Mouse (Mus musculus): ENCODE results near the gene Me3. TPM values are rescaled to one million over a fixed set of nuclear protein-coding genes. Genes with fewer than 3 reads are reported as not detected.

Me3 gene
- 0.32 and 0.64 TPM in 2 replicates for polyA plus RNA-seq (2016; fragmentation: Nextera tagmentation; extraction: Ambion mirVana)

DNA sequence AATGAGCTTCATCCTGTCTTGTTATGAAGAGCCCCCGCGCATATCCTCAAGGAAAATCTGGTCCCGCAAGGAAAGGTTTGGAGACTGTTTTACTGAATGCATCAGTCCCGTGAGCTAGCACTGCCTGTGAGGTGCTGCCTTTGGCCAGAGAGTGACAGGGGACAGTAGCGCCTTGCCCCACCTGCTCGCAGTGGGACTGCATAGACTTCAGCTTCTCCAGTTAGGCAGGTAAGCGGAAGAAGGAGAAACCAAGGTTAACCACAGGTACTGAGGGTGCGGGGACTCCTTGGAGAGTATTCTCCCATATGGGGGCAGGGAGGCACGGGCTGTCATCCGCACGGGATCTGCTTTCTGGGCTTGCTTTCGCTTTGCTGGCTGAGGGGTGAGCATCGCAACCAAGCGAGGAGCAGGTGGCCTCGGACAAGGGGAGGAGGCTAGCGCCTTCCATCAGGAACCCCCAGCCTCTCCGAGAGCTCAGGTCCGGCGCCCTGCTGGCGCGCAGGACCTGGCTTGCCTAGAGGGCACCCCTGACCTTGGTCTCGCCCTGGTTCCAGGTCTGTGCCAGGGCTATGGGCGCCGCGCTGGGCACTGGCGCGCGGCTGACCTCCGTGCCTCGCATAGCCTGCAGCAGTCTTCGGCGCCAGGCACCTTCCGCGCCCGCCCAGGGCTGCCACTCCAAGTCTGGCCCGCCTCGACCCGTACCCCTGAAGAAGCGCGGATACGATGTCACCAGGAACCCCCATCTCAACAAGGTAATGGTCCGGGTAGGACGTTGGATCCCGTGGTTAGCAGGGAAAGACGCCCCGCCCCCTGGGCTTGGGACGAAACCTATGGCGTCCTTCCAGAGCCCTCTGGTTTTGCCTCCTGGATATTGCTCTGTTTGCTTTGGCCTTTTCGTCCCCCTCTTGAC is at the start of gene Me3:
Me3 (plus strand) TSS at position 51 of the 910 bp plus-strand sequence.
- H3K27me3 ChIP-seq, result peaks cover 23% of the 10 kb centered on the region
- peak; percentile 58; the same call in 1 of the 2 replicates for ATAC-seq (ENCODE audit: insufficient number of reproducible peaks, insufficient read depth, low FRiP score, low TSS enrichment, low read depth)
- H3K36me3 ChIP-seq, result no peaks in the 10 kb centered on the region
- WGBS, result 4% methylated on average over 49 of the region's 49 CpGs
- H3K4me3 ChIP-seq (replicated peaks), result peak within 1 kb of the TSS; percentile 67
- H3K9me3 ChIP-seq, result no peaks in the 10 kb centered on the region
- peaks cover 5% of the 10 kb centered on the region for H3K4me1 ChIP-seq (replicated peaks)
- no peak within 1 kb of the TSS for H3K27ac ChIP-seq
- peak within 1 kb of the TSS; percentile 100 for H3K4me2 ChIP-seq
- H3K9ac ChIP-seq (replicated peaks), result peak within 1 kb of the TSS; percentile 59

- Histone ChIP-seq H3K4me3 (replicated peaks) (no peak overlapping the region), H3K9ac (replicated peaks) (no peak overlapping the region), H3K36me3 (no peaks in the 10 kb centered on the region), H3K27ac (no peak overlapping the region), H3K4me1 (replicated peaks) (no peaks in the 10 kb centered on the region), H3K27me3 (no peaks in the 10 kb centered on the region), H3K4me2 (no peak overlapping the region), H3K9me3 (no peaks in the 10 kb centered on the region)
- no peak for ATAC-seq (ENCODE audit: insufficient number of reproducible peaks, insufficient read depth, low FRiP score, low TSS enrichment, low read depth)
- WGBS, result 83% methylated on average over 5 of the region's 5 CpGs
Observed at GRCm38 (mm10) chr7:89590039-89590438, 42.2 kb upstream of the Me3 start.

- no peak for ATAC-seq (ENCODE audit: insufficient number of reproducible peaks, insufficient read depth, low FRiP score, low TSS enrichment, low read depth)
Observed at GRCm38 (mm10) chr7:89590542-89591251, 41.5 kb upstream of the Me3 start.

DNA sequence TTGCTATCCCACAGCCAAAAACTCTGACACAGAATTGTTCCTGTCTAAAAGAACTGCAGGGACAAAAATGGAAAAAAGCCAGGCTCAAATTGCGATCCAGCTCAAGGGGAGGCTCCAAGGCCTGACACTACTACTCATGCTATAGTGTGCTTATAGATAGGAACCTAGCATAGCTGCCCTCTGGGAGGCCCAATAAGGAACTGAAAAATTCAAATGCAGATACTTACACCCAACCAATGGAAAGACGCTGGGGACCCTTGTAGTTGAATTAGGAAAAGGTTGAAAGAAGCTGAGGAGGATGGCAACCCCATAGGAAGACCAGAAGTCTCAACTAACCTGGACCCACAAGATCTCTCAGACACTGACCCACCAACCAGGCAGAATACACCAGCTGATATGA is 36.4 kb upstream of the Me3 start:
- Histone ChIP-seq H3K9me3 (no peaks in the 10 kb centered on the region), H3K36me3 (no peaks in the 10 kb centered on the region), H3K4me2 (no peak overlapping the region), H3K4me3 (replicated peaks) (no peak overlapping the region), H3K27me3 (no peaks in the 10 kb centered on the region), H3K4me1 (replicated peaks) (no peaks in the 10 kb centered on the region), H3K27ac (no peak overlapping the region), H3K9ac (replicated peaks) (no peak overlapping the region)
- WGBS, result 80% methylated on average over 2 of the region's 2 CpGs
- no peak for ATAC-seq (ENCODE audit: insufficient number of reproducible peaks, insufficient read depth, low FRiP score, low TSS enrichment, low read depth)

More at GRCm38 (mm10) chr7:89590542-89591251, 41.5 kb upstream of the Me3 start:
- Histone ChIP-seq H3K36me3 (no peaks in the 10 kb centered on the region), H3K4me3 (replicated peaks) (no peak overlapping the region), H3K27ac (no peak overlapping the region), H3K9me3 (no peaks in the 10 kb centered on the region), H3K4me2 (no peak overlapping the region), H3K4me1 (replicated peaks) (no peaks in the 10 kb centered on the region), H3K9ac (replicated peaks) (no peak overlapping the region), H3K27me3 (no peaks in the 10 kb centered on the region)
- 75% methylated on average over 3 of the region's 3 CpGs for WGBS

GRCm38 (mm10) chr7:89605589-89606536 is 26.3 kb upstream of the Me3 start:
- Histone ChIP-seq H3K4me3 (replicated peaks) (no peak overlapping the region), H3K4me1 (replicated peaks) (no peaks in the 10 kb centered on the region), H3K27ac (no peak overlapping the region), H3K27me3 (no peaks in the 10 kb centered on the region), H3K9ac (replicated peaks) (no peak overlapping the region), H3K9me3 (no peaks in the 10 kb centered on the region), H3K36me3 (no peaks in the 10 kb centered on the region), H3K4me2 (no peak overlapping the region)
- 79% methylated on average over 8 of the region's 8 CpGs for WGBS
- ATAC-seq (ENCODE audit: insufficient number of reproducible peaks, insufficient read depth, low FRiP score, low TSS enrichment, low read depth), result 0 out of 2 replicates have a peak, but pooled peaks have one; percentile 52

DNA sequence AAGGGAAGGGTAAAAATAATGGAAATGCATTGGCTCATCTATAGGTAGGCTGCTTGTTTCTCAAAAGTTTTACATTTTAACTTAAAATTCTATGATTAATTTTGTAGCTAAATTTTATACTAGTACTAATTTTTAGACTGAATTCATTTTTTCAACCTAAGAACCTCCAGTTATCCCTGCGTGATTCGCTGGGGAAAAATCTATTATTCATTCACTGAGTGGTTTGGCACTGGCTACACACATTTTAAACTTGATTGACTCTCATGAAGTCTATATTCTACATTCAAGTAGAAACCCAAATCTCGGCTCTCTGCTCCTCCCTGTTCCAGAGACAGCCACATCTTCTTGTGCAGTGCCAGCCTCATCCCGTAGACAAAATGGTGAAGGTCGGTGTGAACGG is 24.9 kb upstream of the Me3 start:
- 88% methylated on average over 6 of the region's 6 CpGs for WGBS
- no peak overlapping the region for H3K4me2 ChIP-seq
- no peak overlapping the region for H3K9ac ChIP-seq (replicated peaks)
- no peak overlapping the region for H3K4me3 ChIP-seq (replicated peaks)
- no peak for ATAC-seq (ENCODE audit: insufficient number of reproducible peaks, insufficient read depth, low FRiP score, low TSS enrichment, low read depth)
- no peak overlapping the region for H3K27ac ChIP-seq
- no peaks in the 10 kb centered on the region for H3K4me1 ChIP-seq (replicated peaks)
- H3K36me3 ChIP-seq, result no peaks in the 10 kb centered on the region
- no peaks in the 10 kb centered on the region for H3K27me3 ChIP-seq
- H3K9me3 ChIP-seq, result no peaks in the 10 kb centered on the region

- Histone ChIP-seq H3K4me3 (replicated peaks) (no peak overlapping the region), H3K36me3 (no peaks in the 10 kb centered on the region), H3K9me3 (no peaks in the 10 kb centered on the region), H3K27ac (no peak overlapping the region), H3K4me2 (no peak overlapping the region), H3K27me3 (no peaks in the 10 kb centered on the region), H3K4me1 (replicated peaks) (no peaks in the 10 kb centered on the region), H3K9ac (replicated peaks) (no peak overlapping the region)
- WGBS, result 93% methylated on average over 7 of the region's 7 CpGs
- no peak for ATAC-seq (ENCODE audit: insufficient number of reproducible peaks, insufficient read depth, low FRiP score, low TSS enrichment, low read depth)
Observed at GRCm38 (mm10) chr7:89611236-89611635, 21.0 kb upstream of the Me3 start.

DNA sequence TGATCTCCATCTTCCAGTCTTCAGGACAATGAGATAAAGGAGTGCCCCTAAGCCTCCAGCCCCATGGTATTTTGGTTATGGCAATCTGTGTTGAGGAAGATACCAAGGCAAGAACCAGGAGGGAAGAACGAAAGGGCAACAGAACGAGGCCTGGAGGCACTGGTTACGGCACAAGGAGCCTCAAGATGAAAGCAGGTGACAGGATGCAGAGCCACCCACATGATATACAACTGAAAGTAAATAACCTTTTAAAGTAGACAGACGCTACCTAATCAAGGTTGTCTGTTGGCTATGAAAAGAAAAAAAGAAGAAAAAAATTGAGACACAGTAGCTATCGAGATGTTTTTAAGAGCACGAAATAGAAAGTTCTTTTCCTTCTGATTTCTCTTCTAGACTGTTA is 16.0 kb upstream of the Me3 start:
- H3K4me3 ChIP-seq (replicated peaks), result no peak overlapping the region
- ATAC-seq (ENCODE audit: insufficient number of reproducible peaks, insufficient read depth, low FRiP score, low TSS enrichment, low read depth), result no peak
- WGBS, result 64% methylated on average over 6 of the region's 6 CpGs
- no peak overlapping the region for H3K9ac ChIP-seq (replicated peaks)
- no peaks in the 10 kb centered on the region for H3K9me3 ChIP-seq
- H3K27me3 ChIP-seq, result no peaks in the 10 kb centered on the region
- H3K36me3 ChIP-seq, result no peaks in the 10 kb centered on the region
- no peaks in the 10 kb centered on the region for H3K4me1 ChIP-seq (replicated peaks)
- no peak overlapping the region for H3K4me2 ChIP-seq
- H3K27ac ChIP-seq, result no peak overlapping the region

DNA sequence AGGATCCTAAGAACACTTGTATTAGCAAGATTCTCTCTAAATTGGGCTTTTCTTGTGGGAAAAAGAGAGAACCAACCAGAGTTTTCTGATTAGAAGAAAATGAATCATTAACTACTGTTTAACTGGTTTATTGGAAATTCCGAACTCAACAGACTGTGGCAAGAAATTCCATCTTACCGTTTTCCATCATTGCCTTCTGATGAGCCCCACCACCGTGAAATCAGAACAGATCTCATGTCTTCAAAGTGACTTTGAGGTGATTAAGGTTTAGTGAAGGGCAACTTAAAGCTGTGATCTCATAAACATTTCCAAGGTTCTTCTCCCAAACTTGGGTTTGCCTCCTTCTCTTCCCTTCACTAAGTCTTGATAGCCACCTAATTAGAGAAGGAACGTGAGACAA is 8.9 kb upstream of the Me3 start:
- WGBS, result 83% methylated on average over 4 of the region's 4 CpGs
- no peaks in the 10 kb centered on the region for H3K9me3 ChIP-seq
- no peak overlapping the region for H3K4me2 ChIP-seq
- no peaks in the 10 kb centered on the region for H3K36me3 ChIP-seq
- no peaks in the 10 kb centered on the region for H3K27me3 ChIP-seq
- H3K27ac ChIP-seq, result no peak overlapping the region
- H3K9ac ChIP-seq (replicated peaks), result no peak overlapping the region
- ATAC-seq (ENCODE audit: insufficient number of reproducible peaks, insufficient read depth, low FRiP score, low TSS enrichment, low read depth), result no peak
- no peaks in the 10 kb centered on the region for H3K4me1 ChIP-seq (replicated peaks)
- no peak overlapping the region for H3K4me3 ChIP-seq (replicated peaks)

GRCm38 (mm10) chr7:89627393-89627792 is 4.8 kb upstream of the Me3 start:
- Histone ChIP-seq H3K27ac (no peak overlapping the region), H3K36me3 (no peaks in the 10 kb centered on the region), H3K4me1 (replicated peaks) (peaks cover 4% of the 10 kb centered on the region), H3K4me2 (no peak overlapping the region), H3K4me3 (replicated peaks) (no peak overlapping the region), H3K9me3 (no peaks in the 10 kb centered on the region), H3K27me3 (peaks cover 9% of the 10 kb centered on the region), H3K9ac (replicated peaks) (no peak overlapping the region)
- ATAC-seq (ENCODE audit: insufficient number of reproducible peaks, insufficient read depth, low FRiP score, low TSS enrichment, low read depth), result no peak

DNA sequence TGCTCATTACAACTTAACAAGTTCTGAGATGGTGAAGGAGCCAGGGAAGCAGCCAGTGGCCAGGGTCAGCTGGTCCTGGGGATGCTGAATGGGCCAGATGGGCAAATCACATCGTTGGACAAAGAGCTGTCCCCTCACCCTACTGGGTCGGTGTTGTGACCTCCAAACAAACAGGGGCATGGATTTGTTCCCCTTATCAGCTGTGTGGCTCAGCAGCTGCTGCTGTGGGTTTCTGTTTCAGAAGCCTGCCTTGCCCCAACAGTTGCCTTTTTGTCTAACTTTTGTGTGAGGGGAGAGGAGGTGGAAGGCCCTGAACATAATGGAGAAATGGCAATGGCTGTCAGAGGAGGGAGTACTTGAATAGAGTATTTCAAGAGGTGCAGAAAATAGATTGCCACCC is 4.2 kb upstream of the Me3 start:
- H3K4me1 ChIP-seq (replicated peaks), result peaks cover 5% of the 10 kb centered on the region
- ATAC-seq (ENCODE audit: insufficient number of reproducible peaks, insufficient read depth, low FRiP score, low TSS enrichment, low read depth), result no peak
- H3K4me2 ChIP-seq, result no peak overlapping the region
- no peaks in the 10 kb centered on the region for H3K9me3 ChIP-seq
- H3K27ac ChIP-seq, result no peak overlapping the region
- H3K4me3 ChIP-seq (replicated peaks), result no peak overlapping the region
- peaks cover 15% of the 10 kb centered on the region for H3K27me3 ChIP-seq
- WGBS, result 57% methylated on average over 2 of the region's 2 CpGs
- no peaks in the 10 kb centered on the region for H3K36me3 ChIP-seq
- no peak overlapping the region for H3K9ac ChIP-seq (replicated peaks)

All from limb, embryonic 12.5 days (tissue).